Comparison of ENCODE assay signal across 8 mouse cellular contexts in genomic region chr15:9140684-9141171, GRCm38 (mm10). TPM values are rescaled to one million over a fixed set of nuclear protein-coding genes. Genes with fewer than 3 reads are reported as not detected.
DNase-seq lines count a peak whose midpoint lies in the region; ATAC-seq and TF ChIP-seq lines count a peak whose summit lies in the region.

No protein-coding gene starts in this region.

- H3K4me3 ChIP-seq in layer of hippocampus, adult 2 months = peak overlapping the region; percentile 84
- H3K4me3 ChIP-seq in embryonic facial prominence, embryonic 15.5 days (replicated peaks) = peak overlapping the region; percentile 79
- H3K4me3 ChIP-seq in intestine, embryonic 15.5 days (replicated peaks) = peak overlapping the region; percentile 89
- H3K4me3 ChIP-seq in liver, postnatal 0 days (ENCODE audit: low read depth, low read length) = peak overlapping the region; percentile 99

- intact Hi-C loops in gastrocnemius, postnatal 36 days (cut with DNase I) = no loop called here

- H3K4me2 ChIP-seq in embryonic facial prominence, embryonic 15.5 days (replicated peaks) = peak overlapping the region; percentile 60
- peak overlapping the region; percentile 66 for H3K4me2 ChIP-seq in intestine, embryonic 15.5 days (replicated peaks)
- H3K4me2 ChIP-seq in liver, postnatal 0 days (ENCODE audit: low read depth, low read length) = peak overlapping the region; percentile 91

- peaks cover 32% of the 10 kb centered on the region for H3K4me1 ChIP-seq in embryonic facial prominence, embryonic 15.5 days
- H3K4me1 ChIP-seq in intestine, embryonic 15.5 days (replicated peaks) = peaks cover 7% of the 10 kb centered on the region
- H3K4me1 ChIP-seq in liver, postnatal 0 days (ENCODE audit: insufficient read depth) = peaks cover 18% of the 10 kb centered on the region

- DNase-seq in layer of hippocampus, adult 2 months (ENCODE audit: low spot score in 2 of 2) = peak; percentile 26 to 49
- no peak for DNase-seq in layer of hippocampus, adult 8-10 months (ENCODE audit: low spot score in 2 of 2)
- DNase-seq in MN1 (ENCODE audit: low spot score) = peak; percentile 66
- no peak for DNase-seq in liver, postnatal 0 days
- DNase-seq in gastrocnemius, postnatal 36 days = no peak

- peak; percentile 76 for ATAC-seq in embryonic facial prominence, embryonic 15.5 days (ENCODE audit: insufficient number of reproducible peaks, low FRiP score, low TSS enrichment, low read depth)
- ATAC-seq in intestine, embryonic 15.5 days = peak; percentile 89
- peak; percentile 76 for ATAC-seq in liver, postnatal 0 days
- peak; percentile 31 for ATAC-seq in neutrophil, adult 5-6 weeks (ENCODE audit: extremely low read depth, insufficient number of reproducible peaks, low FRiP score, poor library complexity, severe bottlenecking)

- TF ChIP-seq EP300 in liver, postnatal 0 days (IDR thresholded peaks at IDR 0.05; ENCODE audit: low read depth) = no peak

- TF ChIP-seq CTCF in layer of hippocampus, adult 2 months (conservative IDR thresholded peaks at IDR 0.05) = no peak
- no peak for TF ChIP-seq CTCF in liver, postnatal 0 days (IDR thresholded peaks at IDR 0.05; ENCODE audit: low read depth)

- peak overlapping the region; percentile 53 for H3K9ac ChIP-seq in embryonic facial prominence, embryonic 15.5 days
- H3K9ac ChIP-seq in intestine, embryonic 15.5 days = peak overlapping the region; percentile 88
- H3K9ac ChIP-seq in liver, postnatal 0 days (replicated peaks) = peak overlapping the region; percentile 92

- H3K36me3 ChIP-seq in embryonic facial prominence, embryonic 15.5 days = peaks cover 14% of the 10 kb centered on the region
- H3K36me3 ChIP-seq in intestine, embryonic 15.5 days = peaks cover 16% of the 10 kb centered on the region
- H3K36me3 ChIP-seq in liver, postnatal 0 days (replicated peaks; ENCODE audit: insufficient read depth, low read length) = peaks cover 5% of the 10 kb centered on the region; the same call in 1 of the 2 replicates

- WGBS in embryonic facial prominence, embryonic 15.5 days = 1% methylated on average over 37 of the region's 37 CpGs
- WGBS in intestine, embryonic 15.5 days = under 1% methylated on average over 37 of the region's 37 CpGs
- under 1% methylated on average over 36 of the region's 37 CpGs for WGBS in liver, postnatal 0 days (ENCODE audit: insufficient replicate concordance)

- no peaks in the 10 kb centered on the region for H3K27me3 ChIP-seq in embryonic facial prominence, embryonic 15.5 days
- H3K27me3 ChIP-seq in intestine, embryonic 15.5 days (replicated peaks) = no peaks in the 10 kb centered on the region
- H3K27me3 ChIP-seq in liver, postnatal 0 days (ENCODE audit: insufficient read depth, low read length) = no peaks in the 10 kb centered on the region

- H3K27ac ChIP-seq in layer of hippocampus, adult 2 months = peak overlapping the region; percentile 93
- peak overlapping the region; percentile 79 for H3K27ac ChIP-seq in embryonic facial prominence, embryonic 15.5 days (replicated peaks)
- peak overlapping the region; percentile 80 for H3K27ac ChIP-seq in intestine, embryonic 15.5 days
- H3K27ac ChIP-seq in liver, postnatal 0 days (ENCODE audit: low read depth) = peak overlapping the region; percentile 86

- H3K9me3 ChIP-seq in embryonic facial prominence, embryonic 15.5 days (replicated peaks) = no peaks in the 10 kb centered on the region
- H3K9me3 ChIP-seq in intestine, embryonic 15.5 days = no peaks in the 10 kb centered on the region
- no peaks in the 10 kb centered on the region for H3K9me3 ChIP-seq in liver, postnatal 0 days (ENCODE audit: low read length)

RNA-seq across cellular contexts. Expression of gene Lmbrd2, which starts 0.4 kb away (rescaled TPM):
- total RNA-seq in layer of hippocampus, adult 2 months (2021) = 10 to 100 TPM; 58.5 to 59.4 TPM
- 10 to 100 TPM; 55.1 to 68.4 (median 60.5) TPM for total RNA-seq in layer of hippocampus, adult 8-10 months (2022)
- 2.2 and 3.3 TPM in 2 replicates for polyA plus RNA-seq in embryonic facial prominence, embryonic 15.5 days (2015; fragmentation: Nextera tagmentation; extraction: Ambion mirVana)
- 3.4 and 3.9 TPM in 2 replicates for polyA plus RNA-seq in intestine, embryonic 15.5 days (2015; fragmentation: Nextera tagmentation; extraction: Ambion mirVana)
- 1.5 and 1.8 TPM in 2 replicates for polyA plus RNA-seq in liver, postnatal 0 days (2015; fragmentation: Nextera tagmentation; extraction: Ambion mirVana)
- total RNA-seq in neutrophil, adult 5-6 weeks (2017) = 4.3 and 5.0 TPM in 2 replicates
- total RNA-seq in gastrocnemius, postnatal 36 days (2021) = 10 to 100 TPM; 13.8 TPM

RNA-seq across cellular contexts. Expression of gene Skp2, which starts 14.5 kb away (rescaled TPM):
- total RNA-seq in layer of hippocampus, adult 2 months (2021) = 1 to 10 TPM; 4.6 to 4.9 TPM
- 1 to 10 TPM; 5.3 to 6.7 (median 5.9) TPM for total RNA-seq in layer of hippocampus, adult 8-10 months (2022)
- polyA plus RNA-seq in embryonic facial prominence, embryonic 15.5 days (2015; fragmentation: Nextera tagmentation; extraction: Ambion mirVana) = 63.6 and 64.2 TPM in 2 replicates
- 53.8 and 59.5 TPM in 2 replicates for polyA plus RNA-seq in intestine, embryonic 15.5 days (2015; fragmentation: Nextera tagmentation; extraction: Ambion mirVana)
- polyA plus RNA-seq in liver, postnatal 0 days (2015; fragmentation: Nextera tagmentation; extraction: Ambion mirVana) = 6.0 and 6.4 TPM in 2 replicates
- total RNA-seq in neutrophil, adult 5-6 weeks (2017) = 2.9 and 3.6 TPM in 2 replicates
- total RNA-seq in gastrocnemius, postnatal 36 days (2021) = under 1 TPM; 0.77 to 0.99 TPM

Comparison
In these comparisons a context has a peak if more than half of its experiments do, and no peak if none do; other contexts are left out.
1. DNase-seq: peak in layer of hippocampus, adult 2 months (2 of 2) and MN1 (single experiment); none in layer of hippocampus, adult 8-10 months (0 of 2), liver, postnatal 0 days (single experiment) and gastrocnemius, postnatal 36 days (0 of 2).
2. ATAC-seq: peak in every context shown above with its lines; median percentile 89 in intestine, embryonic 15.5 days; 76 in embryonic facial prominence, embryonic 15.5 days; 76 in liver, postnatal 0 days; 31 in neutrophil, adult 5-6 weeks.
3. Peak in every context shown above with its lines, with median percentiles within 50 percentile points of each other: H3K27ac ChIP-seq, H3K4me3 ChIP-seq, H3K4me2 ChIP-seq and H3K9ac ChIP-seq.